Mouse (Mus musculus) brown adipose tissue, adult 24 weeks (tissue): Measurements from ENCODE around the gene Hdac5. TPM values are rescaled to one million over a fixed set of nuclear protein-coding genes. Genes with fewer than 3 reads are reported as not detected.

Experiments
- H3K27ac ChIP-seq: fragments of 200-500 bp; replicated peaks from 2 replicates; pipeline ENCODE4 v1.5.1; 2012; ENCODE audit warnings: low read depth, mild to moderate bottlenecking, low read length
- H3K4me1 ChIP-seq: fragments of 200-500 bp; 2 replicates; pipeline ENCODE4 v1.6.1; 2012; ENCODE audit warnings: low read length, mixed read lengths; ENCODE audit not compliant: control insufficient read depth, insufficient read depth, insufficient read length
- H3K4me3 ChIP-seq: fragments of 200-500 bp; 2 replicates; pipeline ENCODE4 v1.5.1; 2012; ENCODE audit warnings: low read depth, mild to moderate bottlenecking, low read length, moderate library complexity; ENCODE audit not compliant: insufficient read depth
- polyA plus RNA-seq: library from polyadenylated mRNA; stranded (reverse); fragments of >200 nt; gene quantifications from 2 replicates; pipeline ENCODE4 v1.2.4, GENCODE M21; 2012; ENCODE audit not compliant: missing spikeins, insufficient read depth, insufficient read length

Hdac5 gene
- polyA plus RNA-seq, 1 experiment, result 42.2 TPM

DNA sequence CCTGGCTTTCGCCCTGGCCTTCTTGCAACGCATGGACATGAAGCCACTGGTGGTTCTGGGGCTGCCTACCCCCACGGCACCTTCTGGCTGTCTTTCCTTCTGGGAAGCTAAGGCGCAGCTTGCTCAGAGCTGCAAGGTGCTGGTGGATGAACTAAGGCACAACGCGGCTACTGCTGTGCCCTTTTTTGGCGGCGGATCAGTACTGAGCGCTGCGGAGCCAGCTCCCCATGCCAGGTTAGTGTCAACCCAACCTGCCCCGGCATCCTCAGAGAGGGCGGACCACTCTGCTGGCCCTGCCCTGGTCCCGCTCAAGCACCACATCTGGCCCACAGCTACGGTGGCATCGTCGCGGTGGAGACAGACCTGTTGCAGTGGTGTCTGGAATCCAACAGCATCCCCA, 83.4 kb downstream of the Hdac5 start:
- H3K27ac ChIP-seq, result no peak overlapping the region
- no peak overlapping the region for H3K4me3 ChIP-seq
- H3K4me1 ChIP-seq, result no peaks in the 10 kb centered on the region; the same call in 1 of the 2 replicates

DNA sequence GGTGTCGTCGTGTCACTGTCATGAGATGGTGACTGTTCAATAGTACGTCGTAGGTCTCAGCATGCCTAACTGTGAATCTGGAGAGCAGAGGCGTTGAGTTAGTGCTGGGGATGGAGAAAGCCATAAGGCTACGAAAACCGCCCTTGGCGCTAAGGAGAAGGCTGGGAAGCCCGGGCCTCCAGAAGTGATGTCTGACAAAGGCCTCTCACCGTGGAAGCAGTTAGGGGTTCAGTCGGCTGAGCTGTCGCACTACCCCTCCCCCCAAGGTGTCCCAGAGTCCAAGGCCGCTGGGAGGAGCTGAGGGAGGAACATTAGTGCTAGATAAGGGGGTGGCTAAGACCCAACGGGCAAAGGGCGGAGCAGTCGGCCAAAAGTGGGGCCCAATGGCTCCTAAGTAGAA, 84.0 kb downstream of the Hdac5 start:
- Histone ChIP-seq H3K27ac (no peak overlapping the region), H3K4me1 (no peaks in the 10 kb centered on the region; the same call in 1 of the 2 replicates), H3K4me3 (peak overlapping the region; percentile 19; the same call in 1 of the 2 replicates)

DNA sequence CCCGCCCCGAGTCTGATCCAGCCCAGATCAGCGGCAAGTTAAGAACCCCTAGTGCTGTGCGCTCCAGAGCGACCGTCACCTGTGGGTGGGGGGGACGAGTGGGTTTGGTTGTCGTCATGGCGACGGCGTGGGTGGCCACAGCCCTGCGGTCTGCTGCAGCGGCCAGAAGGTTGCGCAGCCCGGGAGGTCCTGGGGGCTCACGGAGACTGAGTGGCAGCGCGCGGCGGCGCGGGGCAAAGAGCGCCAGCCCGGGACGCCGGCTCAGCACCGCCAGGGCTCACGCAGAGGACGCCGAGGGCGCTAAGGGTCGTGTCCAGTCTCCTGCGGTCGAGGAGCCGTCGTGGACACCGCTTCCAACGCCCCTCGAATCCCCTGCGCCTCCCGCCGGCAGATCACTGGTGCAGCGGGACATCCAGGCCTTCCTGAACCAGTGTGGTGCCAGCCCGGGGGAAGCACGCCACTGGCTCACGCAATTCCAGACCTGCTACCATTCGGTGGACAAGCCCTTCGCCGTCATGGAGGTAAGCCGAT, 84.4 kb downstream of the Hdac5 start, which contains the start of gene Nags:
Gene Nags (plus strand): TSS at position 43 of the 531 bp plus-strand sequence.
- H3K4me3 ChIP-seq, result peak within 1 kb of the TSS; percentile 19; the same call in 1 of the 2 replicates
- no peak within 1 kb of the TSS for H3K27ac ChIP-seq

DNA sequence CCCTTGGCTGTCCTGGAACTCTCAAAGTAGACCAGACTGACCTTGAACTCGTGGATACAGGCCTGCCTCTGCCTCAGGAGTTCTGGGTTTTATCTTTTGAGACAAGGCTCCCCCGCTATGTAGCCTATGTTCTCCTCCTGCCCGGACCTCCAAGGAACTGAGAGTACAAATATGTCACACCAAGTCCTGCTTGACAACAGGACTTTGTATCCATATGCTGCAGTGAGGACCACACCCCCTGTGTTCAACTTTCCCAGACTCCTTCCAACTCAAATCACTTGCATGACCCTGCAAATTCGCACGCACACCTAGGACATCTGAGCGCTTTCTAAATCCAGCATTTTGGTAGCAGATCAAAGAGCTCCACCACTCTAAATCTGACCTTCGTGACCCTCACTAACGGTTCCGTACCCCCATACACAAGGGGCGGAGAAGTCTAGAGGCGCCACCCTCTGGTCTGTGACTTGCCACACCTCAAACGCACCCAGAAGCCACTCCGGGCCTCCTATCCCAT, 85.0 kb downstream of the Hdac5 start:
- no peaks in the 10 kb centered on the region; the same call in 1 of the 2 replicates for H3K4me1 ChIP-seq
- no peak overlapping the region for H3K4me3 ChIP-seq
- H3K27ac ChIP-seq, result no peak overlapping the region

More for the DNA sequence above, 84.4 kb downstream of the Hdac5 start, which contains the start of gene Nags:
- H3K4me1 ChIP-seq, result no peaks in the 10 kb centered on the region; the same call in 1 of the 2 replicates

Other genes starting within 250 kb of the Hdac5 start
- not detected in 2 replicates for gene Cfap97d1, start 245.9 kb downstream of the Hdac5 start, polyA plus RNA-seq
- 66.5 and 75.1 TPM in 2 replicates for gene Dusp3, start 243.2 kb downstream of the Hdac5 start, polyA plus RNA-seq
- 0.54 and 0.87 TPM in 2 replicates for gene Mpp3, start 201.7 kb downstream of the Hdac5 start, polyA plus RNA-seq
- gene Cd300lg, start 188.7 kb downstream of the Hdac5 start, polyA plus RNA-seq, result 37.7 and 46.4 TPM in 2 replicates
- 3.7 and 7.0 TPM in 2 replicates for gene Mpp2, start 141.7 kb downstream of the Hdac5 start, polyA plus RNA-seq
- not detected in 2 replicates for gene Ppy, start 128.8 kb downstream of the Hdac5 start, polyA plus RNA-seq
- gene Pyy, start 122.3 kb downstream of the Hdac5 start, polyA plus RNA-seq, result not detected in 2 replicates
- not detected in 2 replicates for gene Nags, start 84.7 kb downstream of the Hdac5 start, polyA plus RNA-seq
- gene Tmem101, start 73.8 kb downstream of the Hdac5 start, polyA plus RNA-seq, result 3.3 and 7.9 TPM in 2 replicates
- gene Lsm12, start 44.9 kb downstream of the Hdac5 start, polyA plus RNA-seq, result 93.7 and 101 TPM in 2 replicates
- 41.4 and 51.7 TPM in 2 replicates for gene G6pc3, start 40.5 kb downstream of the Hdac5 start, polyA plus RNA-seq
- not detected in 2 replicates for gene BC030867, start 18.7 kb upstream of the Hdac5 start, polyA plus RNA-seq
- 0.48 and 1.0 TPM in 2 replicates for gene Asb16, start 38.6 kb upstream of the Hdac5 start, polyA plus RNA-seq
- gene Tmub2, start 54.8 kb upstream of the Hdac5 start, polyA plus RNA-seq, result 20.5 and 24.2 TPM in 2 replicates
- 11.6 and 13.1 TPM in 2 replicates for gene Atxn7l3, start 66.5 kb upstream of the Hdac5 start, polyA plus RNA-seq
- gene Ubtf, start 89.6 kb upstream of the Hdac5 start, polyA plus RNA-seq, result 41.7 and 47.6 TPM in 2 replicates
- gene Slc4a1, start 136.0 kb upstream of the Hdac5 start, polyA plus RNA-seq, result 1.2 TPM in 1 of 2 replicates, not detected in the other
- gene Rundc3a, start 163.2 kb upstream of the Hdac5 start, polyA plus RNA-seq, result not detected in 2 replicates
- gene Slc25a39, start 177.8 kb upstream of the Hdac5 start, polyA plus RNA-seq, result 397 and 609 TPM in 2 replicates
- 57.5 and 78.8 TPM in 2 replicates for gene Grn, start 200.1 kb upstream of the Hdac5 start, polyA plus RNA-seq
- gene Fam171a2, start 217.5 kb upstream of the Hdac5 start, polyA plus RNA-seq, result 0.63 and 1.0 TPM in 2 replicates
- gene Itga2b, start 240.0 kb upstream of the Hdac5 start, polyA plus RNA-seq, result 1.4 and 2.0 TPM in 2 replicates